Mouse (Mus musculus) midbrain, embryonic 14.5 days (tissue): ENCODE results near the gene Olfr122. TPM values are rescaled to one million over a fixed set of nuclear protein-coding genes. Genes with fewer than 3 reads are reported as not detected.

Experiments
- ATAC-seq: fragments of 200-750 bp; cut with Nextera tagmentation; 2 replicates; pipeline ENCODE4 v1.8.0; 2017; ENCODE audit warnings: moderate number of reproducible peaks, moderate library complexity; ENCODE audit not compliant: low FRiP score, low TSS enrichment
- DNase-seq: peaks from one replicate; pipeline ENCODE4 v3.0.0-alpha.2; 2015
- H3K27ac ChIP-seq: fragments of 300-500 bp; sonication (generic); replicated peaks from 2 replicates; pipeline ENCODE4 v1.5.1; 2014; ENCODE audit warnings: mild to moderate bottlenecking, low read depth, low read length, moderate library complexity
- H3K27me3 ChIP-seq: fragments of 300-500 bp; sonication (generic); 2 replicates; pipeline ENCODE4 v1.6.1; 2014; ENCODE audit warnings: low read length, control low read depth, mixed read lengths; ENCODE audit not compliant: control insufficient read depth, insufficient read depth
- H3K36me3 ChIP-seq: fragments of 300-500 bp; sonication (generic); 2 replicates; pipeline ENCODE4 v1.6.1; 2014; ENCODE audit warnings: low read length, control low read depth; ENCODE audit not compliant: control insufficient read depth, insufficient read depth
- H3K4me1 ChIP-seq: fragments of 300-500 bp; sonication (generic); 2 replicates; pipeline ENCODE4 v1.6.1; 2014; ENCODE audit warnings: mild to moderate bottlenecking, antibody characterized with exemption, low read length, control low read depth; ENCODE audit not compliant: control insufficient read depth, insufficient read depth
- H3K4me2 ChIP-seq: fragments of 300-500 bp; sonication (generic); 2 replicates; pipeline ENCODE4 v1.6.1; 2014; ENCODE audit warnings: mild to moderate bottlenecking, low read length, moderate library complexity
- H3K4me3 ChIP-seq: fragments of 300-500 bp; sonication (generic); replicated peaks from 2 replicates; pipeline ENCODE4 v1.5.1; 2014; ENCODE audit warnings: low read depth, low read length
- H3K9ac ChIP-seq: fragments of 300-500 bp; sonication (generic); replicated peaks from 2 replicates; pipeline ENCODE4 v1.6.1; 2014; ENCODE audit warnings: mild to moderate bottlenecking, low read length, moderate library complexity
- H3K9me3 ChIP-seq: fragments of 300-500 bp; sonication (generic); 2 replicates; pipeline ENCODE4 v1.6.1; 2016; ENCODE audit warnings: low read length, control low read depth, mixed read lengths; ENCODE audit not compliant: control insufficient read depth
- WGBS: fragments of 180-500 bp; shearing (Covaris S2); extraction: QIAGEN DNeasy Blood & Tissue Kit; methylation state at CpG from one replicate; pipeline ENCODE4 v1.1.7; 2014; 5-methylcytosine and 5-hydroxymethylcytosine counted together
- polyA plus RNA-seq: library from polyadenylated mRNA; unstranded; fragments of >200 nt; fragmentation: Nextera tagmentation; extraction: Ambion mirVana; gene quantifications from 2 replicates; pipeline ENCODE4 v1.2.1, GENCODE M21; 2014

The Olfr122 gene
- polyA plus RNA-seq: not detected in 2 replicates

DNA sequence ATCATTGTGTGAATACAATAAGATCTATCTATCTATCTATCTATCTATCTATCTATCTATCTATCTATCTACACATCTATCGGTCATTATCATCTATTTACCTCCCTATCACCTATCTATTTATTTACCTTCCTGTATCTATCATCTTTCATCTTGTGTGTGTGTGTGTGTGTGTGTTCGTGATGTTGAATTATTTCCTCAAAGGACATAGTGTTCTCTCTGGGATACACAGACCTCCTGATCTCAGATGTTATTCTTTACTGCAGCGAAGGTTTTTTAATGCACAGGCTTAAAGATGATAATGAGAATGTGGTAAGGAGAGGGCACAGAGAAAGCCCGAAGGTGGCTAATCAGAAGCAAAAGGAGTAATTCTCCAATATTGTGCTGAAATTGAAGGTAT is at the start of gene Olfr122:
Olfr122 (plus strand) TSS at position 301 of the 400 bp plus-strand sequence.
- no peak within 1 kb of the TSS for H3K4me3 ChIP-seq
- H3K9me3 ChIP-seq: no peaks in the 10 kb centered on the region
- H3K36me3 ChIP-seq: no peaks in the 10 kb centered on the region
- no peaks in the 10 kb centered on the region for H3K27me3 ChIP-seq
- DNase-seq (no peak), ATAC-seq (no peak)
- H3K4me1 ChIP-seq: no peaks in the 10 kb centered on the region
- H3K4me2 ChIP-seq: no peak within 1 kb of the TSS
- WGBS: 88% methylated on average over 4 of the region's 4 CpGs
- no peak within 1 kb of the TSS for H3K27ac ChIP-seq
- H3K9ac ChIP-seq: no peak within 1 kb of the TSS

DNA sequence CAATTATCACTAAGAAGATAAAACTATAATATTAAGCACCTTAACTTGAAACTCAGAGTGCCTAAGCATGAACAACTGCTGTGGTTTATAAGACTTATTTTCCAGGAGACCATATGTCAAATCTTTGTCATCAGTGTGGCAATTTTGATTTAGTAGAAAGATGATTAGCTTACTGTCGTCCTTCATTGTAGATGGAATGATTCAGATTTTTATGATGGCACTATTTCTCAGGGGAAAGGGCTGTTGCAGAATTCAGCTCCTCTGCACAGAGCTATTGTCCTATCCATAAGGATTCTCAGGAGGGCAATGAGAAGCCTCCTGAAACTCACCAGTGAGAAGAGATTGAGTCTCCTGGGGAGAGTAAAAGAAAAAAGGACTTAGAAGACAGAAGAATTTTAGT is 46.9 kb upstream of the Olfr122 start, which contains the start of gene Olfr120:
Olfr120 (plus strand) TSS at position 301 of the 400 bp plus-strand sequence.
- no peaks in the 10 kb centered on the region for H3K4me1 ChIP-seq
- H3K9me3 ChIP-seq: no peaks in the 10 kb centered on the region
- no peak within 1 kb of the TSS for H3K4me3 ChIP-seq
- H3K36me3 ChIP-seq: no peaks in the 10 kb centered on the region
- no peaks in the 10 kb centered on the region for H3K27me3 ChIP-seq
- 73% methylated on average over 1 of the region's 1 CpGs for WGBS
- H3K4me2 ChIP-seq: no peak within 1 kb of the TSS
- no peak for DNase-seq
- no peak within 1 kb of the TSS for H3K9ac ChIP-seq
- H3K27ac ChIP-seq: no peak within 1 kb of the TSS
- ATAC-seq: no peak

DNA sequence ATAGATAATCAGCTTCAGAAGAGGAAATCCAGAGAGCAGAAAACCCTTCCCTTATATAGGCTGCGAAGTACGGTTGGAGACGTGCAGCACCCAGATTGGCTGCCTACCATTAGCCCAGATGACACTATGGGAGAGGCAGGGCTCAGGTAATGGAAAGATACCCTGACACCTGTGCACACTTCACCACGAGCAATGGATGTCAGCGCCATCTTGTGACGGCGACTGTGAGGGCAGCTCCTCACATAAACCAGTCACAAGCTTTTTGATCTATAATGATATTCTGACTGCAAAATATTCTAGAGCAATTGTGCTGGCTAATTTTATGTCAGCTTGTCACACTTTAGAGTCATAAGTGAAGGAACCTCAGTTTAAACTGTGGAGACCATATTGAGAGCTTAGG is 30.3 kb upstream of the Olfr122 start:
- DNase-seq (no peak), ATAC-seq (no peak)
- Histone ChIP-seq H3K4me2 (no peak overlapping the region), H3K27me3 (no peaks in the 10 kb centered on the region), H3K4me1 (no peaks in the 10 kb centered on the region), H3K27ac (no peak overlapping the region), H3K36me3 (no peaks in the 10 kb centered on the region), H3K9me3 (no peaks in the 10 kb centered on the region), H3K4me3 (no peak overlapping the region), H3K9ac (no peak overlapping the region)
- 55% methylated on average over 7 of the region's 7 CpGs for WGBS

DNA sequence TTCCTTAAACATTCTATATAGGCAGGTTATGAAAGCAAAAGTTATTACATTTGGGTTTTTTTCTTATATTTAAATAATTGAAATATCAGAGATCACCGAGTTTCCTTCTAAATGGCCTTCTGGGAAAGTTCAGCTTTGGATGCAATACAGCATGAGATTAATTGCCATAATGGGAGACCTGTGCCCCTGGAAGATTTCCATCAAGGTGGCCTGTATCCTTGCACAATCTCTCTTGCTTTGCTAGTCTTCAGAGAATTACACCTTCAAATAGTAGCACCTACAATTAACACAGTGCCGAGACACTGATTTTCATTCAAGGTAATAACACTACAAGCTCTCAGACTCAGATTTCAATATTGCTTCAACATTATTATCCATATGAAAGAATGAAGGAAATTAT is 24.8 kb downstream of the Olfr122 start, which contains the start of gene Olfr123:
Olfr123 (plus strand) TSS at position 301 of the 400 bp plus-strand sequence.
- H3K27me3 ChIP-seq: no peaks in the 10 kb centered on the region
- 92% methylated on average over 2 of the region's 2 CpGs for WGBS
- H3K4me1 ChIP-seq: no peaks in the 10 kb centered on the region
- no peak within 1 kb of the TSS for H3K9ac ChIP-seq
- H3K36me3 ChIP-seq: no peaks in the 10 kb centered on the region
- no peaks in the 10 kb centered on the region for H3K9me3 ChIP-seq
- no peak for DNase-seq
- H3K27ac ChIP-seq: no peak within 1 kb of the TSS
- no peak within 1 kb of the TSS for H3K4me2 ChIP-seq
- ATAC-seq: no peak
- H3K4me3 ChIP-seq: no peak within 1 kb of the TSS

DNA sequence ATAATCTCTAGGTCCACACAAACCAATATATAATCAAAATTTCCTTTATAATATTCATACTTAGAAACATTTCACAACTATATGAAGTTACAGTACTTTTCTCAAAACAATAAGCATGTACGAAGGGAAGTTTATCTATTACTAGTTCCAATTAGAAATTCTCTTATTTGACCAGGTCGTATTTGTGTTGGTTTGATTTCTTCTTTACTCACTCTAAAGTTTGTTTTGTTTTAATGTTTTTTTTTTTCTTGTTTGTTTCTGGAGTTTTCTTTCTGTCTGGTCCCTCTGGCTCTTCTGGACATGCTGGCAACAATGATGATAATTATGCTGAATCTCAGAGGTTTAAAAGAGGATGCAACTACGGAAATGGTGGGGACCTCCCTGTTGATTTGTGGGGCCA is 31.2 kb downstream of the Olfr122 start, which contains the start of gene Olfr124:
Olfr124 (plus strand) TSS at position 301 of the 400 bp plus-strand sequence.
- no peak for ATAC-seq
- H3K4me2 ChIP-seq: no peak within 1 kb of the TSS
- no peak within 1 kb of the TSS for H3K9ac ChIP-seq
- H3K27ac ChIP-seq: no peak within 1 kb of the TSS
- WGBS: 93% methylated on average over 3 of the region's 3 CpGs
- no peak within 1 kb of the TSS for H3K4me3 ChIP-seq
- no peaks in the 10 kb centered on the region for H3K36me3 ChIP-seq
- DNase-seq: no peak
- H3K27me3 ChIP-seq: no peaks in the 10 kb centered on the region
- no peaks in the 10 kb centered on the region for H3K9me3 ChIP-seq
- no peaks in the 10 kb centered on the region for H3K4me1 ChIP-seq

Other genes starting within 250 kb of the Olfr122 start
- not detected in 2 replicates for gene Olfr112, start 199.2 kb upstream of the Olfr122 start, polyA plus RNA-seq
- gene Olfr113, start 190.9 kb upstream of the Olfr122 start, polyA plus RNA-seq: not detected in 2 replicates
- not detected in 2 replicates for gene Olfr114, start 175.9 kb upstream of the Olfr122 start, polyA plus RNA-seq
- gene Olfr115, start 141.5 kb upstream of the Olfr122 start, polyA plus RNA-seq: not detected in 2 replicates
- not detected in 2 replicates for gene Olfr116, start 141.4 kb upstream of the Olfr122 start, polyA plus RNA-seq
- not detected in 2 replicates for gene Olfr117, start 104.8 kb upstream of the Olfr122 start, polyA plus RNA-seq
- gene Olfr118, start 101.6 kb upstream of the Olfr122 start, polyA plus RNA-seq: not detected in 2 replicates
- gene Olfr119, start 72.0 kb upstream of the Olfr122 start, polyA plus RNA-seq: not detected in 2 replicates
- not detected in 2 replicates for gene Olfr120, start 46.8 kb upstream of the Olfr122 start, polyA plus RNA-seq
- not detected in 2 replicates for gene Olfr121, start 19.8 kb upstream of the Olfr122 start, polyA plus RNA-seq
- not detected in 2 replicates for gene Olfr123, start 24.9 kb downstream of the Olfr122 start, polyA plus RNA-seq
- not detected in 2 replicates for gene Olfr124, start 31.3 kb downstream of the Olfr122 start, polyA plus RNA-seq
- not detected in 2 replicates for gene Olfr125, start 64.3 kb downstream of the Olfr122 start, polyA plus RNA-seq
- not detected in 2 replicates for gene Olfr126, start 78.9 kb downstream of the Olfr122 start, polyA plus RNA-seq
- not detected in 2 replicates for gene Olfr127, start 131.8 kb downstream of the Olfr122 start, polyA plus RNA-seq
- gene Olfr128, start 151.9 kb downstream of the Olfr122 start, polyA plus RNA-seq: not detected in 2 replicates
- not detected in 2 replicates for gene Olfr761, start 184.5 kb downstream of the Olfr122 start, polyA plus RNA-seq